Mouse (Mus musculus) cerebellum, adult 11-12 months (tissue): ENCODE results near the gene Col15a1.

ENCODE experiments used
- DNase-seq: peaks from one replicate; pipeline ENCODE4 v3.0.0; 2022

Gene Col15a1

GRCm38 (mm10) chr4:47207969-47208420 is at the start of gene Col15a1:
TSS of gene Col15a1 (plus strand) at chr4:47208161.
- DNase-seq: no peak

GRCm38 (mm10) chr4:47161103-47161755 is 46.7 kb upstream of the Col15a1 start:
- no peak for DNase-seq

GRCm38 (mm10) chr4:47161756-47162587 is 46.0 kb upstream of the Col15a1 start:
- no peak for DNase-seq

- DNase-seq: no peak
Measured at GRCm38 (mm10) chr4:47172314-47172713, 35.6 kb upstream of the Col15a1 start.

GRCm38 (mm10) chr4:47177101-47177500 is 30.9 kb upstream of the Col15a1 start:
- DNase-seq: no peak

GRCm38 (mm10) chr4:47178261-47178961 is 29.6 kb upstream of the Col15a1 start:
- DNase-seq: no peak

GRCm38 (mm10) chr4:47179535-47179934 is 28.4 kb upstream of the Col15a1 start:
- no peak for DNase-seq

GRCm38 (mm10) chr4:47184058-47184661 is 23.8 kb upstream of the Col15a1 start:
- no peak for DNase-seq

GRCm38 (mm10) chr4:47186514-47186913 is 21.4 kb upstream of the Col15a1 start:
- DNase-seq: no peak

- DNase-seq: no peak
Measured at GRCm38 (mm10) chr4:47196173-47196572, 11.8 kb upstream of the Col15a1 start.

- DNase-seq: no peak
Measured at GRCm38 (mm10) chr4:47203643-47204042, 4.3 kb upstream of the Col15a1 start.

- DNase-seq: no peak
Measured at GRCm38 (mm10) chr4:47205846-47206245, 2.1 kb upstream of the Col15a1 start.

GRCm38 (mm10) chr4:47208421-47208991 is 545 bp downstream of the Col15a1 start:
- DNase-seq: no peak

- DNase-seq: no peak
Measured at GRCm38 (mm10) chr4:47209466-47209865, 1.5 kb downstream of the Col15a1 start.

GRCm38 (mm10) chr4:47218828-47219227 is 10.9 kb downstream of the Col15a1 start:
- DNase-seq: no peak

- no peak for DNase-seq
Measured at GRCm38 (mm10) chr4:47219393-47219792, 11.4 kb downstream of the Col15a1 start.

- DNase-seq: no peak
Measured at GRCm38 (mm10) chr4:47220544-47220943, 12.6 kb downstream of the Col15a1 start.

GRCm38 (mm10) chr4:47222146-47222545 is 14.2 kb downstream of the Col15a1 start:
- no peak for DNase-seq

GRCm38 (mm10) chr4:47225920-47226319 is 18.0 kb downstream of the Col15a1 start:
- DNase-seq: no peak

- DNase-seq: no peak
Measured at GRCm38 (mm10) chr4:47227101-47227500, 19.1 kb downstream of the Col15a1 start.

- DNase-seq: no peak
Measured at GRCm38 (mm10) chr4:47227756-47228155, 19.8 kb downstream of the Col15a1 start.

- no peak for DNase-seq
Measured at GRCm38 (mm10) chr4:47228945-47229344, 21.0 kb downstream of the Col15a1 start.

GRCm38 (mm10) chr4:47230498-47230897 is 22.5 kb downstream of the Col15a1 start:
- DNase-seq: no peak
